Mouse (Mus musculus): ENCODE measurements around the gene Jmjd6. TPM values are rescaled to one million over a fixed set of nuclear protein-coding genes. Genes with fewer than 3 reads are reported as not detected.

Gene Jmjd6
- polyA plus RNA-seq (2016; fragmentation: Nextera tagmentation; extraction: Ambion mirVana), result 92.0 and 94.4 TPM in 2 replicates

DNA sequence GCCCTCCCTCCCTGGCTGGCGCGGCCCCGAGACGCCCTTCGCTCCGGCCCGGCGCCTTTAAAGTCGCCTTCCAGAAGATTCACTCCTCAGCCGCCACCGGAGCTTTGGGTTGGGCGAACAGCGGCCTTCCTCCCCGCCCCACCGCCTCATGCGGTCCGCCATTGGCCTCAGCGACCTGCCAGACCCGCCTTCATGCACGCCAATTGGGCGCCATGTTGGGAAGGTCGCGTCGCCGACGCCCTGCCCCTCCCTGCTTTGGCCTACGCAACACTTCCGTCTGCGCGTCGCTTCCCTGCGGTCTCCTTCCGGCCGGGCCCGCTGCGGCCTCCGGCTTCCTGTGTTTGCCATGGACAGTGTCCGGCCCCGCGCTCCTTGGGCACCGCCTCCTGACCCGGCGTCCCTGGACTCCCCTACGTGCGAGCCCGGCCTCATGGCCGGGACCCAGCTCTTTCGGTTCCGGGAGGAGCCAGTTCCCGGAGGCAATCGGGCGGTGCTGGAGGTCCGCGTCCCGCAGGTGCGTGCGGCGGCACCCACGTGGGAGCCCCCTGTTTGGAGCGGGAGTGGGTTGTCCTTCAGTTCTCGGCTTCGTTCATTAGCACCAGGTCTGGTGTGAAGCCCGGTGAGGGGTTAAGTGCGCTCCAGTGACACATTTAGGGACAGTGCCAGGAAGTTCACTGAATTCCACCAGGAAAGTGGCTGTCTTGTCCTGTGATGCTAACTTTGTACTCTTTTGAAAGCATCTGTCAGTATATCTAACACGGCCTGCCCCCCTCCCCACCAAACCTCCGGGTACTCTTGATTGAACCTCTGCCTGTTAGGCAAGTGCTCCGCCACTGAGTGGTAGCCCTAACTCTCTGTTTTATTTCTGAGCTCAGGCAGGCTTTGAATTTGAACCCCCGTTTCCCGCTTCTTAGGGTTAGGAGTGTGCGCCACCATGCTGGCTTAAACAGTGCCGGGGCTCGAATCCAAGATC lies at the start of gene Jmjd6, which contains the start of gene Mettl23:
TSS of gene Jmjd6 (minus strand) at position 189 of the 973 bp plus-strand sequence.
TSS of gene Mettl23 (plus strand) at position 18 of the 973 bp plus-strand sequence.
- Histone ChIP-seq H3K27me3 (replicated peaks) (no peaks in the 10 kb centered on the region), H3K4me3 (peak within 1 kb of the TSS; percentile 74), H3K36me3 (peaks cover 32% of the 10 kb centered on the region), H3K9me3 (no peaks in the 10 kb centered on the region), H3K4me2 (replicated peaks) (peak within 1 kb of the TSS; percentile 91), H3K4me1 (peaks cover 39% of the 10 kb centered on the region), H3K27ac (peak within 1 kb of the TSS; percentile 95), H3K9ac (peak within 1 kb of the TSS; percentile 90)
- peak; percentile 95 for ATAC-seq (ENCODE audit: low FRiP score, low read depth)
- under 1% methylated on average over 72 of the region's 72 CpGs for WGBS

GRCm38 (mm10) chr11:116887136-116887535 lies 43.9 kb upstream of the Jmjd6 start:
- WGBS, result 55% methylated on average over 5 of the region's 5 CpGs
- ATAC-seq (ENCODE audit: low FRiP score, low read depth), result no peak

GRCm38 (mm10) chr11:116885275-116886151 lies 42.3 kb upstream of the Jmjd6 start:
- H3K9me3 ChIP-seq, result no peaks in the 10 kb centered on the region
- ATAC-seq (ENCODE audit: low FRiP score, low read depth), result peak; percentile 61
- H3K4me1 ChIP-seq, result peaks cover 7% of the 10 kb centered on the region
- no peak overlapping the region for H3K27ac ChIP-seq
- H3K4me2 ChIP-seq (replicated peaks), result peak overlapping the region; percentile 48
- H3K9ac ChIP-seq, result no peak overlapping the region
- H3K4me3 ChIP-seq, result peak overlapping the region; percentile 2; the same call in 1 of the 2 replicates
- no peaks in the 10 kb centered on the region for H3K36me3 ChIP-seq
- 4% methylated on average over 28 of the region's 28 CpGs for WGBS
- peaks cover 13% of the 10 kb centered on the region for H3K27me3 ChIP-seq (replicated peaks)

More at GRCm38 (mm10) chr11:116887136-116887535, 43.9 kb upstream of the Jmjd6 start:
- Histone ChIP-seq H3K4me3 (no peak overlapping the region), H3K4me1 (peaks cover 7% of the 10 kb centered on the region), H3K27ac (no peak overlapping the region), H3K4me2 (replicated peaks) (no peak overlapping the region), H3K27me3 (replicated peaks) (peaks cover 13% of the 10 kb centered on the region), H3K9me3 (no peaks in the 10 kb centered on the region), H3K36me3 (no peaks in the 10 kb centered on the region), H3K9ac (no peak overlapping the region)

DNA sequence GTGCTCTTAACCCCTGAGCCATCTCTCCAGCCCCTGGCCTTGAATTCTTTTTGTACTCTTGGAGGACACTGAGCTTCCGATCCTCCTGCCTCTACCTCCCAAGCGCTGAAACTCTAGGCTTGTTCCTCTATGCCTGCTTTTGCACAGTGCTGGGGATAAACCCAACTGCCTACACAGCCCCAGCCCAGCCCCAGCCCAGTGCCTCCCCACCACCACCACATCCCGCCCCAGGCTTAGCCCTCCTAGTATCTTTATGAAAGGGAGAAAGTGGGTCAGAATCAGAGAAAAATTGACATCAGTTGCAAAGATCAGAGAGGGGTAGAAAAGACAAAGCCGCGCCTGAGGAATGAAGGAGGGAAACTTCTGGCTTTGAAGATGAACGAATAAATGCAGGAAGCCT lies 40.8 kb upstream of the Jmjd6 start:
- Histone ChIP-seq H3K4me1 (peaks cover 7% of the 10 kb centered on the region), H3K36me3 (no peaks in the 10 kb centered on the region), H3K4me3 (no peak overlapping the region), H3K4me2 (replicated peaks) (no peak overlapping the region), H3K27me3 (replicated peaks) (peaks cover 13% of the 10 kb centered on the region), H3K9me3 (no peaks in the 10 kb centered on the region), H3K27ac (no peak overlapping the region), H3K9ac (no peak overlapping the region)
- WGBS, result 87% methylated on average over 6 of the region's 6 CpGs
- ATAC-seq (ENCODE audit: low FRiP score, low read depth), result no peak

DNA sequence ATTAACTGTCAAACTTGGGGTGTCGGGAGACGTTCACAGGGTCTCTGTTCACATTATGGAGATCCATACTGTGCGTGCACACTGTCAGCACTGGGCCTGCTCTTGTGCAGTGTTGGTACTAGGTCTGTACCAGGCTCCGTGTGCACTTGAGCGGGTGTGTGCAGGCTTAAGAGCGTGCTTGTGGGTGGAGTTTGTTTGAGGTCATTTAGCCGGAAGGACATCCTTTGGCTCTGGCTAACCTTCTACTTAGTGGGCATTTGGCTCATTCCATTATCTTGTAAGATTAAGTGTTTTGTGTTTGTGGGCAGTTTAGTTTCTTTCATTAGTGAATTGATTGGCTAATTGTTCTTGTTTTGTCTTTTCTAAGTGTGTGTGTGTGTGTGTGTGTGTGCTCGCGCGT lies 39.2 kb upstream of the Jmjd6 start:
- Histone ChIP-seq H3K27ac (no peak overlapping the region), H3K4me3 (no peak overlapping the region), H3K9me3 (no peaks in the 10 kb centered on the region), H3K4me2 (replicated peaks) (no peak overlapping the region), H3K27me3 (replicated peaks) (peaks cover 13% of the 10 kb centered on the region), H3K36me3 (no peaks in the 10 kb centered on the region), H3K4me1 (peaks cover 7% of the 10 kb centered on the region), H3K9ac (no peak overlapping the region)
- 81% methylated on average over 10 of the region's 10 CpGs for WGBS
- no peak for ATAC-seq (ENCODE audit: low FRiP score, low read depth)

DNA sequence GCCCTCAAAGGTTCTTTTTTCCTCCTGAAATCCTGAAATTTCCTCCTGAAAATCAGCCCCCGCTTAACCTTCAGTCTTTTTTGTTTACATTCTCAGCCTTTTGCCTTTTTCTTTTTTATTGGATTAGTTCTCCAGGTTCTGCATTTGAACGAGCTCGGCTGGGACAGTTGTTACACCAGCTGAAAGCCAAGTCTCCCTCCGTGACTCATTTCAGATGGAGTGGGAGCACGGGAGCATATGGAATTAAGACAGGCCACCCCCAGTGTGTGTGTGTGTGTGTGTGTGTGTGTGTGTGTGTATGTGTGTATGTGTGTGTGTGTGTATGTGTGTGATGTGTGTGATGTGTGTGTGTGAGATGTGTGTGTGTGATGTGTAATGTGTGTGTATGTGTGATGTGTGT lies 38.2 kb upstream of the Jmjd6 start:
- no peaks in the 10 kb centered on the region for H3K9me3 ChIP-seq
- WGBS, result 80% methylated on average over 5 of the region's 5 CpGs
- no peak for ATAC-seq (ENCODE audit: low FRiP score, low read depth)
- H3K4me1 ChIP-seq, result peaks cover 7% of the 10 kb centered on the region
- H3K27me3 ChIP-seq (replicated peaks), result 0 out of 2 replicates have a peak, but pooled peaks cover 7% of the 10 kb centered on the region
- H3K27ac ChIP-seq, result no peak overlapping the region
- no peak overlapping the region for H3K9ac ChIP-seq
- H3K36me3 ChIP-seq, result no peaks in the 10 kb centered on the region
- H3K4me3 ChIP-seq, result no peak overlapping the region
- no peak overlapping the region for H3K4me2 ChIP-seq (replicated peaks)

GRCm38 (mm10) chr11:116880839-116881238 lies 37.6 kb upstream of the Jmjd6 start:
- H3K4me2 ChIP-seq (replicated peaks), result no peak overlapping the region
- no peak overlapping the region for H3K27ac ChIP-seq
- H3K9me3 ChIP-seq, result no peaks in the 10 kb centered on the region
- no peak overlapping the region for H3K4me3 ChIP-seq
- no peak for ATAC-seq (ENCODE audit: low FRiP score, low read depth)
- H3K9ac ChIP-seq, result no peak overlapping the region
- no peaks in the 10 kb centered on the region for H3K36me3 ChIP-seq
- peaks cover 6% of the 10 kb centered on the region for H3K4me1 ChIP-seq
- H3K27me3 ChIP-seq (replicated peaks), result 0 out of 2 replicates have a peak, but pooled peaks cover 5% of the 10 kb centered on the region
- WGBS, result 62% methylated on average over 7 of the region's 7 CpGs

GRCm38 (mm10) chr11:116878454-116878853 lies 35.2 kb upstream of the Jmjd6 start:
- Histone ChIP-seq H3K9me3 (no peaks in the 10 kb centered on the region), H3K36me3 (peaks cover 13% of the 10 kb centered on the region), H3K4me2 (replicated peaks) (no peak overlapping the region), H3K4me1 (no peaks in the 10 kb centered on the region), H3K27me3 (replicated peaks) (no peaks in the 10 kb centered on the region), H3K9ac (no peak overlapping the region), H3K27ac (no peak overlapping the region), H3K4me3 (no peak overlapping the region)
- WGBS, result 92% methylated on average over 8 of the region's 8 CpGs
- ATAC-seq (ENCODE audit: low FRiP score, low read depth), result no peak

DNA sequence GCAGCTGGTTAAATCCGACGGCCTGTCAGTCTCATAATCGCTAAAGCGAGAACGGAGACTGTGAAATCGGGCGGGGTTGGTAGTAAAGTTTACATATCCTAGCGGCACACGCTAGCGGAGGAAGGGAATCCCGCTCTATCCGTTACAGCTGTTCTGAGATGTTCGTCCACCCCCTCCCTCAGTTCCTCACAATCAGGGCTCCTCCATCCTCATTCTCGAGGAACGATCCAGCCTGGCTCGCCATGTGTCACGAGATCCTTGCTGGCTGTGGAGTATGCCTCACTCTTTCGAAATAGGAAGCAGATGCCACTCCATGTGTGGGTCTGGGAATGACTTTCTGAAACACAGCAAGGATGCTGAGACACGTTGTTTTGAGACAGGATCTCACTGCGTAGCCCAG lies 30.7 kb upstream of the Jmjd6 start:
- WGBS, result 93% methylated on average over 20 of the region's 20 CpGs
- H3K4me1 ChIP-seq, result no peaks in the 10 kb centered on the region
- H3K4me3 ChIP-seq, result no peak overlapping the region
- no peak overlapping the region for H3K27ac ChIP-seq
- peaks cover 43% of the 10 kb centered on the region for H3K36me3 ChIP-seq
- H3K9me3 ChIP-seq, result no peaks in the 10 kb centered on the region
- ATAC-seq (ENCODE audit: low FRiP score, low read depth), result no peak
- no peak overlapping the region for H3K9ac ChIP-seq
- H3K4me2 ChIP-seq (replicated peaks), result no peak overlapping the region
- H3K27me3 ChIP-seq (replicated peaks), result no peaks in the 10 kb centered on the region

DNA sequence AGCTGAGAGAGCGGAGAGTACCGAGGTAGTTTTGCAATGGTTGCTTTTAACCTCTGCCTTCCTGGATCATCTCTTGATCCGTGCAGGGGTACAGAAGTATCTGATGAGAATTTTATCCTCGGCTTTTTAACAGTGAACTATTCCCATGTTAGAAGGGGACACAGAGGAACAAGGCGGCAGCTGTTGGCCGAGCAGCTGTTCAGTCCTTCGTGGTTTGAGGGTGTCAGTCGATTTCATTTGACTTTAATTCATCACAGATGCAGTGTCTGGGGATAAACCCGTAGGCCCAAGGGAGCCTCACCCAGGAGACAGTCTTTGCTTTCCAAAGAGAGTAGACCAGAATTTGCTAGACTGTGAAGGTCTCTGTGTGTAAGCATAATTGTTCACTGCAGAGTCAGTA lies 28.3 kb upstream of the Jmjd6 start:
- Histone ChIP-seq H3K4me2 (replicated peaks) (no peak overlapping the region), H3K4me1 (no peaks in the 10 kb centered on the region), H3K4me3 (no peak overlapping the region), H3K27ac (no peak overlapping the region), H3K36me3 (peaks cover 61% of the 10 kb centered on the region), H3K9me3 (no peaks in the 10 kb centered on the region), H3K9ac (no peak overlapping the region), H3K27me3 (replicated peaks) (no peaks in the 10 kb centered on the region)
- WGBS, result 91% methylated on average over 9 of the region's 9 CpGs
- no peak for ATAC-seq (ENCODE audit: low FRiP score, low read depth)

DNA sequence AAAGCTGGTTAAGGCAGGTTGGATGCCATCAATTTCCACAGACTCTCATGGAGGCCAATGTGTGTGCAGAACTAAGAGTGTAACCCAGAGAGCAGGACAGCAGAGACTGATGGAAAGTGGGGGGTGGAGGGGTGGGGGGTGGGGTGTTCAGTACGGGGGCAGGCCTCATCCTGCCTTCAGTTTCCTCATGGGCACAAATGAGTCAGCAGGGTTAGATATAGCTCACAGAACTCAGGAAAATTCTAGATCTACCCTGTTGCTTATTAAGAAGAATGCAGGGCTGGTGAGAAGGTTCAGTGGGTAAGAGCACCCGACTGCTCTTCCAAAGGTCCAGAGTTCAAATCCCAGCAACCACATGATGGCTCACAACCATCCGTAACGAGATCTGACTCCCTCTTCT lies 26.4 kb upstream of the Jmjd6 start:
- WGBS, result 91% methylated on average over 4 of the region's 4 CpGs
- Histone ChIP-seq H3K36me3 (peaks cover 78% of the 10 kb centered on the region), H3K9me3 (no peaks in the 10 kb centered on the region), H3K4me3 (no peak overlapping the region), H3K27ac (no peak overlapping the region), H3K27me3 (replicated peaks) (no peaks in the 10 kb centered on the region), H3K4me1 (no peaks in the 10 kb centered on the region), H3K9ac (no peak overlapping the region), H3K4me2 (replicated peaks) (no peak overlapping the region)
- ATAC-seq (ENCODE audit: low FRiP score, low read depth), result no peak

DNA sequence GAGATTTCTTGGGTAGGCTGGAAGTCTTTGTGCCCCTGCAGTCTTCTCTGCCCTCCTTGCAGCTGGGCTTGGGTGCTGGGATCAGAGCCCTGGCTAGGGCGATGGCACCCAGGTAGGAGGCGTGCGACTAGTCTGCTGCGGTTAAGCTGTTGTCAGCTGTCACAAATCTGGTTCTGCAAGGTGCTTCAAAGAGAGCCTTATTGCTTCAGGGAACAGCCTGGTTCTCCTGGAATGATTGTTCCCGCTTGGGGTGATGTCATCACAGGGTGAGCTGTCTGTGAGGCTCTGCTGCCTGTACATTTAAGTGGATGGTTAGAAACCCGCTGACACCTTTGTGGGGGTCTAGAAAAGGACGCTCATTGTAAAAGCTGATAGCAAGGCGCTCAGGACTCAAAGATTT lies 26.0 kb upstream of the Jmjd6 start:
- no peaks in the 10 kb centered on the region for H3K4me1 ChIP-seq
- ATAC-seq (ENCODE audit: low FRiP score, low read depth), result no peak
- H3K27me3 ChIP-seq (replicated peaks), result no peaks in the 10 kb centered on the region
- peaks cover 78% of the 10 kb centered on the region for H3K36me3 ChIP-seq
- no peak overlapping the region for H3K4me2 ChIP-seq (replicated peaks)
- no peak overlapping the region for H3K9ac ChIP-seq
- WGBS, result 93% methylated on average over 8 of the region's 8 CpGs
- H3K9me3 ChIP-seq, result no peaks in the 10 kb centered on the region
- no peak overlapping the region for H3K27ac ChIP-seq
- H3K4me3 ChIP-seq, result no peak overlapping the region

Measured in neural tube, embryonic 12.5 days (tissue).